Mouse (Mus musculus) kidney, adult 2 months (tissue): Measurements from ENCODE around the gene Klhl25. TPM values are rescaled to one million over a fixed set of nuclear protein-coding genes. Genes with fewer than 3 reads are reported as not detected.
"Not testable (repeated sequence)": the region's sequence is repeated elsewhere in the genome, so short reads cannot be mapped to it uniquely, and the experiment has no call there.

ENCODE experiments used
- DNase-seq: peaks from one replicate; pipeline ENCODE4 v3.0.0; 2021
- H3K27ac ChIP-seq: fragments of 200-500 bp; 2 replicates; pipeline ENCODE4 v1.5.1; 2012; ENCODE audit warnings: low read depth, low read length, control low read depth, inconsistent platforms; ENCODE audit not compliant: insufficient read depth
- H3K27me3 ChIP-seq: fragments of 200-500 bp; replicated peaks from 2 replicates; pipeline ENCODE4 v1.6.1; 2012; ENCODE audit warnings: mild to moderate bottlenecking, moderate library complexity, low read length, inconsistent platforms; ENCODE audit not compliant: control insufficient read depth, insufficient read depth
- H3K36me3 ChIP-seq: fragments of 200-500 bp; 2 replicates; pipeline ENCODE4 v1.6.1; 2012; ENCODE audit warnings: mild to moderate bottlenecking, moderate library complexity, low read length, inconsistent platforms; ENCODE audit not compliant: control insufficient read depth, insufficient read depth
- H3K4me1 ChIP-seq: fragments of 200-500 bp; 2 replicates; pipeline ENCODE4 v1.6.1; 2011; ENCODE audit warnings: low read length; ENCODE audit not compliant: control insufficient read depth, insufficient read depth
- H3K4me3 ChIP-seq: fragments of 200-500 bp; 2 replicates; pipeline ENCODE4 v1.5.1; 2011; ENCODE audit warnings: mild to moderate bottlenecking, low read depth, low read length, control low read depth; ENCODE audit not compliant: insufficient read depth
- CTCF ChIP-seq: fragments of 200-500 bp; conservative IDR thresholded peaks from 2 replicates; pipeline ENCODE4 v1.5.1; 2011; ENCODE audit warnings: low read depth, mild to moderate bottlenecking, control low read depth, low read length, moderate library complexity, mixed read lengths; ENCODE audit not compliant: insufficient read depth, insufficient read length
- POLR2A ChIP-seq: fragments of 200-500 bp; IDR thresholded peaks from one replicate; pipeline ENCODE4 v1.6.1; 2011; ENCODE audit warnings: low read depth, low read length, control low read depth
- WGBS: fragments of 180-500 bp; shearing (Covaris S2); methylation state at CpG from one replicate; pipeline ENCODE4 v1.1.7; 2018; 5-methylcytosine and 5-hydroxymethylcytosine counted together
- polyA plus RNA-seq: library from polyadenylated mRNA; depleted of rRNA; stranded (reverse); fragments of >200 nt; gene quantifications from 2 replicates; pipeline ENCODE4 v1.2.3, GENCODE M21; 2012

The Klhl25 gene
- polyA plus RNA-seq, 1 experiment: 11.7 TPM

DNA sequence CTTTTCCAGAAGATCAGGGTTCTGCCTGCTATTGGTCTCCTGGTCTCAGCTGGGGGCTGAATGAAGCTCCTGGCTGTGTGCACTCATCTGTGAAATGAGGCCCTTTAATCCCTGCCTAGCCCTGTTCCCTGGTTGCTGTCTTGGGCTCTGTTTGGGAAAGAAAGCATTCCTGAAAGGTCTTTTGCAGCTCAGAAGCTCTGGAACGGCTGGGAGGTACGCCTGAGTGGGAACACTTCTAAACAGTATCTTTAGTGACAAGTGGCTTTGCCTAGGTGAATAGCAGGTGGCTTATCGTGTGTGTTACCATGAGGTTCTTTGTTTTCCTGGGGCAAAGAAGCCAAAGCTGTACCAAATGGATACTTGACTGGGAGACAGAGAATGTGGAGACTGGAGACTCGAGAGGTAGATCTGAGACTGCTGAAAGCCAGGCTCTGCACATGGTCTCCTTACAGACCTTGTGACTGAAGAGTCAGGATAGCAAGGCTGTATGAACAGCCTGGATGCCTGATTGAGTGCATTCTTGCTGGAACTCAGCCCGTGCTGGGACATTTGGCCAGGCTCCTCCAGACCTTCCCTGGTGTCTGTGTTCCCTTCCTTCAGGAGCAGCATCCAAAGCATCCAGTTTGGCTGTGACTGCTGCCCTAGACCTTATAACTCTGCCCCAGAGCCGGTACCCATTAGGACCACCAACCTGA lies 6.3 kb downstream of the Klhl25 start:
- peaks cover 34% of the 10 kb centered on the region for H3K4me1 ChIP-seq
- DNase-seq: peak; percentile 81
- H3K36me3 ChIP-seq: no peaks in the 10 kb centered on the region
- H3K27me3 ChIP-seq: no peaks in the 10 kb centered on the region
- H3K27ac ChIP-seq: no peak overlapping the region
- H3K4me3 ChIP-seq: no peak overlapping the region
- WGBS: 40% methylated on average over 6 of the region's 6 CpGs
- TF ChIP-seq POLR2A (no peak), CTCF (no peak)

DNA sequence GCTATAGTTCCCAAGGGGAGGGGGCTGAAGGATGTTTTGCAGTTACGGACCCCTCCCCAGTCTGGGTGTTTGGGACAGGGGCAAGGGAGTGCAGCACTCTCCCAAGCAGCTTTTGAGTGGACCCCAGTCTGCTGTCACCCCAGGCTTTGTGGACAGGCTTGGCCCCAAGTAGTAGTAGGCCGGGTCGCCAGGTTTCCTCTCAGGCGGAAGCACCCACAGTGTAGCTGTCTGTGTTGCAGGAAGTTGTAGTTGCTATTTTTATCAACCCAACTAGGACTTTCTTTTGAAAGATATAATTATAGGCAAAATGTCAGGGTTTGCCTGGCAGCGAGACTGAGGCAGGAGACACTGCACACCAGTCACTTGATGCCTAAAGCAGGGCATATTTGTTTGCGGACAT lies 6.9 kb downstream of the Klhl25 start:
- Histone ChIP-seq H3K36me3 (no peaks in the 10 kb centered on the region), H3K4me1 (peaks cover 29% of the 10 kb centered on the region), H3K4me3 (no peak overlapping the region), H3K27me3 (no peaks in the 10 kb centered on the region), H3K27ac (no peak overlapping the region)
- DNase-seq: no peak
- 62% methylated on average over 6 of the region's 6 CpGs for WGBS
- TF ChIP-seq POLR2A (no peak), CTCF (no peak)

DNA sequence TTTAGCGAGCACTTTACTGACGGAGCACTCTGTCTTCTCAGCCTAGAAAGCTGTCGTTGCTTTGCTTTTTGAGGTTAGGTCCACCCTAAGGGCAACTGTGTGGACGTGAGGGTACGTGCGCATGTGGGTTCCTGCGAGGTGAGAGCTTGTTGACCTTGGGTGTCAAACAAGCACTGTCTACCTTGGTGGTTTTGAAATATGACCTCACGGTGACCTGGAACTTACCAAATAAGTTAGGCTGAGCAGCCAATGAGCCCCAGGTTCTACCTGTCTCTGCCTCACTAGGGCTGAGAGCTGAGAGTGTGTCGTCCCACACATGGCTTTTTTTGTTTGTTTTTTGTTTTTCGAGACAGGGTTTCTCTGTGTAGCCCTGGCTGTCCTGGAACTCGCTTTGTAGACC lies 8.1 kb downstream of the Klhl25 start:
- 91% methylated on average over 11 of the region's 11 CpGs for WGBS

DNA sequence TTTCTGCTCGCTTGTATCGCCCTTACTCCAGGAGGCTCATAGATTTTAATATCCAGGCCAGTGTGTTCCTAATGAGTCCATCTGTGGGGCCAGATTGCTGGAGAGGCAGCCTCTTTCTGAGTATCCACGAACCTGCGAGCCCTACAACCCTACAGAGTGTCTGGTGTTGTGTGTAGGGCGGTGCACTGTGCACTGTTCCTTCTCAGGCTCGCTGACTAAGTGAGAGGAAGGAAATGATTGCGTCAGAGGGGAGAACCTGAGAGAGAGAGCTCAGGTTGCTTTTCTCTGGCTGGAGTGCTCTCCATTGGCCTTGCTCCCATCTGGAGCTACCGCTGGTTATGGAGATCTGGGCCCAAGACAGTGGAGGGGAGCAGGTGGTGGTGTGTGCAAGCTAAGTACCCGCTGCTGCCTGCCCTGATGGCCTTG lies 11.7 kb downstream of the Klhl25 start:
- Histone ChIP-seq H3K4me1 (peaks cover 11% of the 10 kb centered on the region), H3K27ac (no peak overlapping the region), H3K4me3 (no peak overlapping the region), H3K36me3 (no peaks in the 10 kb centered on the region), H3K27me3 (no peaks in the 10 kb centered on the region)
- no peak for DNase-seq
- WGBS: 86% methylated on average over 9 of the region's 9 CpGs
- TF ChIP-seq POLR2A (no peak), CTCF (no peak)

More for the DNA sequence above, 8.1 kb downstream of the Klhl25 start:
- no peaks in the 10 kb centered on the region for H3K36me3 ChIP-seq
- no peak overlapping the region for H3K4me3 ChIP-seq
- no peak for TF ChIP-seq POLR2A
- TF ChIP-seq CTCF: no peak
- H3K27ac ChIP-seq: no peak overlapping the region
- DNase-seq: no peak
- H3K4me1 ChIP-seq: peaks cover 29% of the 10 kb centered on the region
- no peaks in the 10 kb centered on the region for H3K27me3 ChIP-seq

DNA sequence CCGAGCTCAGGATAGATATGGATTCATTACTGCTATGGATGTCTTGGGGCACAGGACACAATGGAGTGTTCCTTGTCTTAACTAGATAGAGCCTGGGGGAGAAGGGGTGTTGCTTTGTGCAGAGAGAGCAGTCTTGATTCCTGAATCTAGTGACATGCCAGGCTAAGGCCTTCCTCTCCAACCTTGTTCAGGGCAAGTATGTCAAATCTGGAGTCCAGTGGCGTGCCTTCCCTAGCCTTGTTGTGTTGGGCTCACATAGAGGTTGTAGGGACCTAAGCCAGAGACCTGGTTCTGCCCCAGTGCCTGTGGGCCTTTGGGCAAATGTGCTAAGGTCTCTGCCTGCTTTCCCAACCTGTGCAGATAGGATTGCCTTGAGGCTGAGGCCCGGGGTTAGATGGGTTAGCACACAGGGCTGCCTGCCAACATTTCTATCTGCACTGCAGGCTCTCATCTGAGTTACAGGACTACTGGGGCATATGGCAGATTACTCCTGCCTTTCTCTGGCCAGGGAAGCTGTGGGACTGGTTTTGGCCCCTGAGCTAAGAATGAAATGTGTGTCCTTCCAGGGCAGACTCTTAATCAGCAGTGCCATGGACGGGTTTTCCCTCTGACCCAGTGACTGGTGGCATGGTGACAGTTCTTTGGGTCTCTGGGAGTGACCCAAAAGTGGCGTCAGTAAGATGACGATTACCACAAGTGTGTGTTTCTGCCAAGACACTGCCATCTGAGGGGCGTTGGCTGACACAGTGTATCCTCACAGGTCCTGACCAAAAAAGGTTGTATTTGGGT lies 13.7 kb downstream of the Klhl25 start:
- not testable (repeated sequence) for H3K4me1 ChIP-seq, H3K4me3 ChIP-seq, H3K27ac ChIP-seq, H3K36me3 ChIP-seq, H3K27me3 ChIP-seq
- DNase-seq: peak; percentile 17
- WGBS: 65% methylated on average over 7 of the region's 7 CpGs

DNA sequence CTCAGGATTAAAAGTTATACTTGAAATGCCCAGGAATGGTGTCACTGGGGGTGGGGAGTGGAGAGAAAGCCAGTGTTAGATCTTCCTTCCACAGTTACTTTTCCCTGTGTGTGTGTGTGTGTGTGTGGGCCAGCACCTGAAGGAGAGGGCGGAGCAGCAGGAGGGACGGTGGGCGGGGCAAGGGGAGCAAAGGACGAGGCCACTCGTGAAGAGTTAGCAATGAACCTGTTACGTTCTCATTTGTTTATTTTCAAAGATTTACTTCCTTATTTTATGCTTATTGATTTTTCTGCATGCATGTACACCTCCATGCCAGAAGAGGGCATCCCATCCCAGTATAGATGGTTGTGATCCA lies 14.3 kb downstream of the Klhl25 start:
- H3K27ac ChIP-seq, H3K27me3 ChIP-seq, H3K4me3 ChIP-seq, H3K36me3 ChIP-seq, H3K4me1 ChIP-seq, DNase-seq: not testable (repeated sequence)
- WGBS: 86% methylated on average over 6 of the region's 6 CpGs

DNA sequence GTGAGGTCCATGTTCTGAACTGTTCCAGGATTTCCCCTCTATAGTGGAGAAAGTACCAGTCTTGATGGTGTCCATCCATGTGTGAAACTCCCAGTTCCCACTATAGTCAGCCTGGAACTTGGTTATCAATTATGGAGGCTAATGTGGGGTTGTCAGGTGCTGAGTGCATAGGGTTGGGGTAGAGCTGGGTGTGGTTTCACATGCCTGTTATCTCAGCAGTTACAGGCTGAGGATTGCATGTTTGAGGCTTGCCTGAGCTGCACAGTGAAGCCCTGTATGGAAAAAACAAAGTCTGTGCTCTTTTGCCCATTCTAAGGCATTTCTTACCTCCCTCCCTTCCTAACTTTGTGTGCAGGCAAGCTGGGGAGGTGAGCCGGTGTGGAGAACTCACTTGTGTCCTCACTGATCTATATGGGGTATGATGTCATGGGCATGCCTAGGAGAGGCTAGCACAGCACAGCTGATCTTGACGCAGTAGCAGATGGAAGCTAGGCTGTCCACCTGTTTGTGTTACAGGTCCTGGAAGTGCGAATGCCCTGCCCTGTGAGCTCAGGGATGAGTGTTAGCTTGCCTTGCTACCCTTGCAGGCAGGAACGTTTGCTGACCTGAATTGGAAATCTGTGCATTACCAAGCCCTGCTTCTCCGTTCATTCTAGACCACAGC lies 15.3 kb downstream of the Klhl25 start:
- WGBS: 94% methylated on average over 5 of the region's 5 CpGs
- not testable (repeated sequence) for H3K27ac ChIP-seq, H3K36me3 ChIP-seq, H3K4me1 ChIP-seq, H3K4me3 ChIP-seq, DNase-seq, H3K27me3 ChIP-seq
